Mouse (Mus musculus) liver, postnatal 0 days (tissue): ENCODE results near the gene Il11ra1. TPM values are rescaled to one million over a fixed set of nuclear protein-coding genes. Genes with fewer than 3 reads are reported as not detected.
A peak's percentile ranks its signal among the peaks of the same experiment; 100 is the strongest.
"Not testable (repeated sequence)": the region's sequence is repeated elsewhere in the genome, so short reads cannot be mapped to it uniquely, and the experiment has no call there.

ENCODE experiments used
- ATAC-seq: fragments of 200-750 bp; cut with Nextera tagmentation; 2 replicates; pipeline ENCODE4 v1.8.0; 2017; ENCODE audit warnings: mild to moderate bottlenecking, moderate library complexity
- DNase-seq: peaks from one replicate; pipeline ENCODE4 v3.0.0-alpha.2; 2016
- H3K27ac ChIP-seq: fragments of 300-500 bp; sonication (generic); 2 replicates; pipeline ENCODE4 v1.5.1; 2014; ENCODE audit warnings: antibody characterized with exemption, moderate library complexity, mild to moderate bottlenecking, low read depth
- H3K27me3 ChIP-seq: fragments of 300-500 bp; sonication (generic); 2 replicates; pipeline ENCODE4 v1.6.1; 2014; ENCODE audit warnings: low read length, control low read depth, mixed read lengths; ENCODE audit not compliant: insufficient read depth
- H3K36me3 ChIP-seq: fragments of 300-500 bp; sonication (generic); replicated peaks from 2 replicates; pipeline ENCODE4 v1.6.1; 2014; ENCODE audit warnings: mild to moderate bottlenecking, control low read depth, low read length, moderate library complexity, mixed read lengths; ENCODE audit not compliant: insufficient read depth
- H3K4me1 ChIP-seq: fragments of 300-500 bp; sonication (generic); 2 replicates; pipeline ENCODE4 v1.6.1; 2014; ENCODE audit warnings: antibody characterized with exemption, mild to moderate bottlenecking, control low read depth; ENCODE audit not compliant: insufficient read depth
- H3K4me2 ChIP-seq: fragments of 300-500 bp; sonication (generic); 2 replicates; pipeline ENCODE4 v1.6.1; 2014; ENCODE audit warnings: low read depth, mild to moderate bottlenecking, low read length, moderate library complexity, mixed read lengths
- H3K4me3 ChIP-seq: fragments of 300-500 bp; sonication (generic); 2 replicates; pipeline ENCODE4 v1.5.1; 2014; ENCODE audit warnings: low read depth, low read length
- H3K9ac ChIP-seq: fragments of 300-500 bp; sonication (generic); replicated peaks from 2 replicates; pipeline ENCODE4 v1.6.1; 2014; ENCODE audit warnings: mild to moderate bottlenecking, moderate library complexity
- H3K9me3 ChIP-seq: fragments of 300-500 bp; sonication (generic); 2 replicates; pipeline ENCODE4 v1.6.1; 2016; ENCODE audit warnings: mild to moderate bottlenecking, control low read depth, low read length, mixed read lengths
- CTCF ChIP-seq: sonication (generic); IDR thresholded peaks from 2 replicates; pipeline ENCODE4 v1.5.1; 2016; ENCODE audit warnings: antibody characterized with exemption, low read depth
- EP300 ChIP-seq: IDR thresholded peaks from 2 replicates; pipeline ENCODE4 v1.6.1; 2016; ENCODE audit warnings: antibody characterized with exemption, low read depth, mild to moderate bottlenecking
- WGBS: fragments of 180-500 bp; shearing (Covaris S2); extraction: QIAGEN DNeasy Blood & Tissue Kit; methylation state at CpG from one replicate; pipeline ENCODE4 v1.1.7; 2014; ENCODE audit not compliant: insufficient replicate concordance; 5-methylcytosine and 5-hydroxymethylcytosine counted together
- polyA plus RNA-seq: library from polyadenylated mRNA; unstranded; fragments of >200 nt; fragmentation: Nextera tagmentation; extraction: Ambion mirVana; gene quantifications from 2 replicates; pipeline ENCODE4 v1.2.1, GENCODE M21; 2015

Gene Il11ra1
- polyA plus RNA-seq, 1 experiment from 2014 or later, result 28.5 TPM

- DNase-seq, H3K36me3 ChIP-seq, H3K27me3 ChIP-seq, H3K9ac ChIP-seq, ATAC-seq, H3K4me2 ChIP-seq, H3K9me3 ChIP-seq, H3K4me1 ChIP-seq, H3K4me3 ChIP-seq, H3K27ac ChIP-seq: not testable (repeated sequence)
- 5% methylated on average over 11 of the region's 15 CpGs for WGBS
Observed at GRCm38 (mm10) chr4:41696452-41696851, 3.3 kb upstream of the Il11ra1 start.

GRCm38 (mm10) chr4:41696930-41697841 is 2.6 kb upstream of the Il11ra1 start, which contains the start of gene Cntfr:
TSS of gene Cntfr (minus strand) at chr4:41697089.
- 6% methylated on average over 27 of the region's 40 CpGs for WGBS
- H3K4me2 ChIP-seq, H3K27me3 ChIP-seq, H3K9ac ChIP-seq, H3K4me3 ChIP-seq, H3K36me3 ChIP-seq, H3K4me1 ChIP-seq, H3K9me3 ChIP-seq, ATAC-seq, H3K27ac ChIP-seq: not testable (repeated sequence)
- TF ChIP-seq CTCF, result peak; percentile 75
- DNase-seq, result peak; percentile 75

GRCm38 (mm10) chr4:41698421-41699016 is 1.3 kb upstream of the Il11ra1 start:
- not testable (repeated sequence) for H3K4me3 ChIP-seq, H3K9me3 ChIP-seq, DNase-seq, ATAC-seq, H3K9ac ChIP-seq, H3K27ac ChIP-seq, H3K4me2 ChIP-seq, H3K27me3 ChIP-seq, H3K36me3 ChIP-seq, H3K4me1 ChIP-seq
- 14% methylated on average over 21 of the region's 32 CpGs for WGBS

GRCm38 (mm10) chr4:41700224-41700623 is 435 bp downstream of the Il11ra1 start:
- not testable (repeated sequence) for DNase-seq
- 80% methylated on average over 3 of the region's 8 CpGs for WGBS

GRCm38 (mm10) chr4:41702226-41702625 is 2.4 kb downstream of the Il11ra1 start:
- peaks cover 18% of the 10 kb centered on the region for H3K27me3 ChIP-seq
- not testable (repeated sequence) for H3K4me1 ChIP-seq, H3K9me3 ChIP-seq, DNase-seq, H3K9ac ChIP-seq, H3K4me2 ChIP-seq, H3K4me3 ChIP-seq, ATAC-seq, H3K36me3 ChIP-seq, H3K27ac ChIP-seq
- 61% methylated on average over 2 of the region's 2 CpGs for WGBS

More at GRCm38 (mm10) chr4:41700224-41700623, 435 bp downstream of the Il11ra1 start:
- H3K4me1 ChIP-seq, H3K4me2 ChIP-seq, H3K4me3 ChIP-seq, H3K27ac ChIP-seq, H3K9ac ChIP-seq, H3K9me3 ChIP-seq, ATAC-seq, H3K36me3 ChIP-seq: not testable (repeated sequence)
- peaks cover 10% of the 10 kb centered on the region; the same call in 1 of the 2 replicates for H3K27me3 ChIP-seq

- DNase-seq (no peak), ATAC-seq (no peak)
- Histone ChIP-seq H3K27me3 (peaks cover 21% of the 10 kb centered on the region), H3K9me3 (no peaks in the 10 kb centered on the region), H3K27ac (no peak overlapping the region), H3K4me3 (no peak overlapping the region), H3K4me1 (no peaks in the 10 kb centered on the region), H3K9ac (no peak overlapping the region), H3K4me2 (no peak overlapping the region), H3K36me3 (no peaks in the 10 kb centered on the region)
- TF ChIP-seq EP300, result no peak
- TF ChIP-seq CTCF, result no peak
- WGBS, result 7% methylated on average over 5 of the region's 5 CpGs
Observed at GRCm38 (mm10) chr4:41704651-41705050, 4.9 kb downstream of the Il11ra1 start.
